Mouse (Mus musculus) neural tube, embryonic 12.5 days (tissue): ENCODE data around the gene Anapc15. TPM values are rescaled to one million over a fixed set of nuclear protein-coding genes. Genes with fewer than 3 reads are reported as not detected.

Experiments
- ATAC-seq: fragments of 200-750 bp; cut with Nextera tagmentation; 2 replicates; pipeline ENCODE4 v1.8.0; 2017; ENCODE audit warnings: low read depth, mild to moderate bottlenecking, moderate TSS enrichment, moderate library complexity; ENCODE audit not compliant: low FRiP score
- H3K27ac ChIP-seq: fragments of 300-500 bp; sonication (generic); 2 replicates; pipeline ENCODE4 v1.5.1; 2016
- H3K27me3 ChIP-seq: fragments of 300-500 bp; sonication (generic); replicated peaks from 2 replicates; pipeline ENCODE4 v1.6.1; 2016; ENCODE audit warnings: mild to moderate bottlenecking
- H3K36me3 ChIP-seq: fragments of 300-500 bp; sonication (generic); 2 replicates; pipeline ENCODE4 v1.6.1; 2016; ENCODE audit warnings: mild to moderate bottlenecking
- H3K4me1 ChIP-seq: fragments of 300-500 bp; sonication (generic); 2 replicates; pipeline ENCODE4 v1.6.1; 2016
- H3K4me2 ChIP-seq: fragments of 300-500 bp; sonication (generic); replicated peaks from 2 replicates; pipeline ENCODE4 v1.6.1; 2016; ENCODE audit warnings: mild to moderate bottlenecking
- H3K4me3 ChIP-seq: fragments of 300-500 bp; sonication (generic); 2 replicates; pipeline ENCODE4 v1.5.1; 2016
- H3K9ac ChIP-seq: fragments of 300-500 bp; sonication (generic); 2 replicates; pipeline ENCODE4 v1.6.1; 2016; ENCODE audit warnings: mild to moderate bottlenecking
- H3K9me3 ChIP-seq: fragments of 300-500 bp; sonication (generic); 2 replicates; pipeline ENCODE4 v1.6.1; 2016; ENCODE audit warnings: mild to moderate bottlenecking
- WGBS: fragments of 180-500 bp; shearing (Covaris S2); methylation state at CpG from one replicate; pipeline ENCODE4 v1.1.7; 2016; 5-methylcytosine and 5-hydroxymethylcytosine counted together
- polyA plus RNA-seq: library from polyadenylated mRNA; unstranded; fragments of >200 nt; fragmentation: Nextera tagmentation; extraction: Ambion mirVana; gene quantifications from 2 replicates; pipeline ENCODE4 v1.2.1, GENCODE M21; 2016

The Anapc15 gene
- polyA plus RNA-seq, 1 experiment from 2014 or later = 86.0 TPM

- Histone ChIP-seq H3K4me2 (no peak within 1 kb of the TSS), H3K27me3 (no peaks in the 10 kb centered on the region), H3K9ac (no peak within 1 kb of the TSS), H3K9me3 (no peaks in the 10 kb centered on the region), H3K36me3 (no peaks in the 10 kb centered on the region), H3K4me1 (no peaks in the 10 kb centered on the region), H3K4me3 (no peak within 1 kb of the TSS), H3K27ac (no peak within 1 kb of the TSS)
- 91% methylated on average over 4 of the region's 4 CpGs for WGBS
- no peak for ATAC-seq
Measured at GRCm38 (mm10) chr7:101857094-101857493, 6.4 kb upstream of the Anapc15 start, which contains the start of gene Folr2. Folr2 (minus strand) TSS chr7:101857194.

GRCm38 (mm10) chr7:101858362-101858761 is 5.2 kb upstream of the Anapc15 start:
- H3K9ac ChIP-seq = no peak overlapping the region
- ATAC-seq = no peak
- H3K4me3 ChIP-seq = no peak overlapping the region
- H3K9me3 ChIP-seq = no peaks in the 10 kb centered on the region
- no peaks in the 10 kb centered on the region for H3K27me3 ChIP-seq
- H3K4me2 ChIP-seq = no peak overlapping the region
- H3K27ac ChIP-seq = no peak overlapping the region
- no peaks in the 10 kb centered on the region for H3K36me3 ChIP-seq
- 87% methylated on average over 9 of the region's 9 CpGs for WGBS
- no peaks in the 10 kb centered on the region for H3K4me1 ChIP-seq

GRCm38 (mm10) chr7:101860978-101861377 is 2.5 kb upstream of the Anapc15 start:
- Histone ChIP-seq H3K4me2 (no peak overlapping the region), H3K27ac (no peak overlapping the region), H3K4me3 (no peak overlapping the region), H3K4me1 (no peaks in the 10 kb centered on the region), H3K27me3 (no peaks in the 10 kb centered on the region), H3K9me3 (no peaks in the 10 kb centered on the region), H3K36me3 (no peaks in the 10 kb centered on the region), H3K9ac (no peak overlapping the region)
- ATAC-seq = no peak

DNA sequence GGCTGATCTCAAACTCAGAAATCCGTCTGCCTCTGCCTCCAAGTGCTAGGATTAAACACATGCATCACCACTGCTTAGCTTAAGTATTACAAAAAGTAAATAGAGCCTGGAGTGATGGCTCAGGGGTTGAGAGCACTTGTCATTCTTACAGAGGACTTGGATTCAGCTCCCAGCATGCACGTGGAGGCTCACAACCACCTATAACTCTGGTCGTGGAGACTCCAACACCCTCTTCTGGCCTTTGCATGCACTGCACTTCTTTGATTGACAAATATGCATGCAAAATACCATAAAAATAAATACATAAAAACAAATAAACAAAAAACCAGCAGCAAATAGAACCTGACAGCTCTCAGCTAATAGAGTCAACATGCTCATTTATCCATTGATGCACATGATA is 1.2 kb upstream of the Anapc15 start:
- no peaks in the 10 kb centered on the region for H3K9me3 ChIP-seq
- H3K27me3 ChIP-seq = no peaks in the 10 kb centered on the region
- ATAC-seq = no peak
- no peak overlapping the region for H3K27ac ChIP-seq
- no peak overlapping the region for H3K4me2 ChIP-seq
- H3K4me1 ChIP-seq = no peaks in the 10 kb centered on the region
- no peak overlapping the region for H3K4me3 ChIP-seq
- WGBS = 75% methylated on average over 3 of the region's 3 CpGs
- H3K36me3 ChIP-seq = no peaks in the 10 kb centered on the region
- no peak overlapping the region for H3K9ac ChIP-seq

- 84% methylated on average over 11 of the region's 11 CpGs for WGBS
- no peak overlapping the region for H3K27ac ChIP-seq
- H3K4me1 ChIP-seq = no peaks in the 10 kb centered on the region
- ATAC-seq = no peak
- no peak overlapping the region for H3K4me2 ChIP-seq
- H3K27me3 ChIP-seq = no peaks in the 10 kb centered on the region
- no peaks in the 10 kb centered on the region for H3K36me3 ChIP-seq
- no peak overlapping the region for H3K9ac ChIP-seq
- H3K4me3 ChIP-seq = no peak overlapping the region
- no peaks in the 10 kb centered on the region for H3K9me3 ChIP-seq
Measured at GRCm38 (mm10) chr7:101866491-101867265, 3.2 kb downstream of the Anapc15 start.

DNA sequence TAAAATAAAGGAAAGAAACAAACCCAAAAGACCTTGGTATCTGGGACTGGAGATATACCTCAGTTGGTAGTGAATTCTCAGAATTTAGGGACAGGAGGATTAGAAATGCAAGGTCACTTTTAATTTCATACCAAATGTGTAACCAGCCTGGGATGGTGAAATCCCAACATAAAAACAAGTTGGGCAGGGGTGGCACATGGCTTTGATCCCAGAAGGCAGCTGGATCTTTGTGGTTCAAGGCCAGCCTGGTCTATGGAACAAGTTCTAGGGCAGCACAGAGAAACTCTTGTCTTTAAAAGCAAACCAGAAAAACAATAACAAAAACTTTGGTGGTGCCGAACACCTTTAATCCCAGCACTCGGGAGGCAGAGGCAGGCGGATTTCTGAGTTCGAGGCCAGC is 4.0 kb downstream of the Anapc15 start:
- Histone ChIP-seq H3K4me2 (no peak overlapping the region), H3K27me3 (no peaks in the 10 kb centered on the region), H3K4me1 (no peaks in the 10 kb centered on the region), H3K36me3 (no peaks in the 10 kb centered on the region), H3K4me3 (no peak overlapping the region), H3K9me3 (no peaks in the 10 kb centered on the region), H3K27ac (no peak overlapping the region), H3K9ac (no peak overlapping the region)
- ATAC-seq = no peak
- 95% methylated on average over 4 of the region's 4 CpGs for WGBS

DNA sequence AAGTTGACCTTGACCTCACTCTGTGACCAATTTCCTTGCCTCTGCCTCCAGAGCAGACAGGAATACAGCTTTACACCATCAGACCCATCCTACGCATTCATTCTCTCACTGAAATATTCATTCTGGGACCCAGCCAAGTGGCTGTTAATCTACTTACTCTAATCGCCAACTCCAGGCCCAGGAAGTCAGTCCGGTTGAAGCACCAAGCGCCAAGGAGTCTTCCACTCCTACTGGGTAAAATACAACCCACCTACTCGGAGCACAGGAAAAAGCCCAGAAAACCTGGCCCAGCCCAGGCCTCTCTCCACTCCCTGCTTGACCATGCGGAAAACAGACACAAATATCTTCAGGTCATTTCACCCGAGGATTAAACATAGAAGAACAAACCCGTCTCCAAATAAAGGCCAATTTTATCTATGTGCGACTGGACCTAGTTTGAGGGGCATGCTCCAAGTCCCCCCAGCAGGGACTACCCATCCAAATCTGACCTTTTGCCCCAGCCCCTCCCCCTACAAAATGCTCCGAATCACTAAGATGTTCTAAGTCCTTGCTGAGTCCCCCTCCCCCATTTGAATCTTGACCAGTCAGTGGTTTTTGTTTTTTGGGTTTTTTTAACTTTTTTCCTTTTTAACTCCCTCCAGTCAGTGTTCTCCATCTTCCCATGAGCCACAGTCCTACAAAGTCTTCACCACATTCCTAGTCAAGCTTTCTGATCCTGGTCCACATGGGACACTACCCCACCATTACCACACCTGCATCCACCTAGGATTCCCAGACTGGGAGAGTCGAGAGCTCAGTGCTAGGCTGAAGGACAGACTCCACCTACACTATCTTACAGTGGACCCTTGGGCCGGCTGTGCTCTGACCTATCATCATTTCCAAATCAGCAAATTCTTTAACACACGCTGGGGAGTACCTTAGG is 5.0 kb downstream of the Anapc15 start:
- Histone ChIP-seq H3K4me3 (no peak overlapping the region), H3K36me3 (no peaks in the 10 kb centered on the region), H3K27ac (no peak overlapping the region), H3K4me1 (no peaks in the 10 kb centered on the region), H3K27me3 (no peaks in the 10 kb centered on the region), H3K9ac (no peak overlapping the region), H3K9me3 (no peaks in the 10 kb centered on the region), H3K4me2 (no peak overlapping the region)
- WGBS = 69% methylated on average over 13 of the region's 13 CpGs
- ATAC-seq = no peak

GRCm38 (mm10) chr7:101869163-101869500 is 5.6 kb downstream of the Anapc15 start:
- no peak overlapping the region for H3K9ac ChIP-seq
- no peaks in the 10 kb centered on the region for H3K4me1 ChIP-seq
- WGBS = 61% methylated on average over 7 of the region's 7 CpGs

GRCm38 (mm10) chr7:101870629-101871028 is 7.1 kb downstream of the Anapc15 start, which contains the start of gene Folr1:
Folr1 (minus strand) TSS chr7:101870788.
- no peak within 1 kb of the TSS for H3K4me2 ChIP-seq
- ATAC-seq = no peak
- H3K27ac ChIP-seq = no peak within 1 kb of the TSS
- no peak within 1 kb of the TSS for H3K9ac ChIP-seq
- WGBS = 34% methylated on average over 2 of the region's 2 CpGs
- H3K4me1 ChIP-seq = no peaks in the 10 kb centered on the region
- H3K4me3 ChIP-seq = no peak within 1 kb of the TSS
- no peaks in the 10 kb centered on the region for H3K36me3 ChIP-seq
- no peaks in the 10 kb centered on the region for H3K27me3 ChIP-seq
- no peaks in the 10 kb centered on the region for H3K9me3 ChIP-seq

More at GRCm38 (mm10) chr7:101869163-101869500, 5.6 kb downstream of the Anapc15 start:
- Histone ChIP-seq H3K4me2 (no peak overlapping the region), H3K27me3 (no peaks in the 10 kb centered on the region), H3K27ac (no peak overlapping the region), H3K9me3 (no peaks in the 10 kb centered on the region), H3K4me3 (no peak overlapping the region), H3K36me3 (no peaks in the 10 kb centered on the region)
- ATAC-seq = no peak

DNA sequence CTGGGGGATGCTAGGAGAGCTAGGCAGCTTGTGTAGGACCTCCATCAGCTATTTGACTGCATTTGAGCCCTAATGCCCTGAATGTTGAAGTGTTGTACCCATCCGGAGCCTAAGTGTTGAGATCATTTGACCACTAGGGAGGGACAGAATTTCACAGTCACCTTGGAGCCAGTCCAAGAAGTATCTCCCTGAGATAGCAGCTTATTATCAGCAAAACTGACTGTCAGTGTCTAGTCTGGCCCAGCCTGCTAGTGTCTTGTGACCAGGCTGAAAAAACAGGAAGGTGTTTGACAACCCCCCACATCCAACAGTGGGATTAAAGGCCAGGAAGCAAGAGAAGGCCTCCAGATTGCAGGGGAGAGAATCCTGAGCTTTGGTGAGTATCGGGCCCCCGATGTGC is 7.8 kb downstream of the Anapc15 start:
- H3K4me3 ChIP-seq = no peak overlapping the region
- no peak overlapping the region for H3K4me2 ChIP-seq
- ATAC-seq = no peak
- 90% methylated on average over 3 of the region's 3 CpGs for WGBS
- H3K27ac ChIP-seq = no peak overlapping the region
- H3K4me1 ChIP-seq = no peaks in the 10 kb centered on the region
- no peak overlapping the region for H3K9ac ChIP-seq
- H3K27me3 ChIP-seq = no peaks in the 10 kb centered on the region
- H3K36me3 ChIP-seq = no peaks in the 10 kb centered on the region
- no peaks in the 10 kb centered on the region for H3K9me3 ChIP-seq

DNA sequence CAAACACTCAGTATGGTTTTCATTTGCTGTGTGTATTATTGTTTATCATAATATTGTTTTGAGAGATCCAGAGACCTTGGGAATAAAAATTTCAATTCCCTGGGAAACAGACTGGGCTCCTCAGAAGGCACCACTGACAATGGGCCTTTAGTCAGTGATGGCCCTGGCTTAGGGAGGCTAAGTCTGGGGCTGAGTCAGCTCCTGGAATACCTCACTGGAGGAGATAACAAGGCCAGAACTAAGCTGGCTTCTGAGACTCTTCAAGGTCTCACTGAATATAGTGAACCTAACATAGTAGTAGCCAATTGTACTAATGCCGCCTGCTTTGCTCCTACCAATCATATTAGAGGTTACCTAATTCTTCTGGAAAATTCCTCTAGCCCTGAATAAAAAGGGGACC is 12.5 kb downstream of the Anapc15 start:
- Histone ChIP-seq H3K4me3 (no peak overlapping the region), H3K36me3 (no peaks in the 10 kb centered on the region), H3K9me3 (no peaks in the 10 kb centered on the region), H3K9ac (no peak overlapping the region), H3K4me2 (no peak overlapping the region), H3K27me3 (no peaks in the 10 kb centered on the region), H3K4me1 (no peaks in the 10 kb centered on the region), H3K27ac (no peak overlapping the region)
- no peak for ATAC-seq
- 90% methylated on average over 1 of the region's 1 CpGs for WGBS

DNA sequence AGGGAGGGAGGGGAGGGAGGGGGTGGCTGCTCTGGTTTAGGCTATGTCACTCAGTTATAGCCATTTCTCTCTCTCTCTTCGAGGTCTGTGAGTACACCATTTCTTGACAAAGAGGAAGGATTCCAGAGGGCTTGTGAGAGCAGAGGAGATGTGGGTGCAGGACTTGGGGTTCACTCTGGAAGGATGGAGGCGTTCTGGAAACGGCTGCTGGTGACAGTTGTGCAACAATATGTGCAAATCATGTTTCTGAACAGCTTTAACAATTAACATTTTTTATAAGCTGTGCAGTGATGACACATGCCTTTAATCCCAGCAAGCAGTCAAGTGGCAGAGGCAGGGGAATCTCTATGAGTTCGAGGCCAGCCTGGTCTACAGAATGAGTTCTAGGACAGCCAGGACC is 17.3 kb downstream of the Anapc15 start:
- ATAC-seq = no peak
- H3K9me3 ChIP-seq = no peaks in the 10 kb centered on the region
- WGBS = 85% methylated on average over 4 of the region's 4 CpGs

More for the DNA sequence above, 17.3 kb downstream of the Anapc15 start:
- Histone ChIP-seq H3K9ac (no peak overlapping the region), H3K4me3 (no peak overlapping the region), H3K36me3 (no peaks in the 10 kb centered on the region), H3K27ac (no peak overlapping the region), H3K4me1 (no peaks in the 10 kb centered on the region), H3K4me2 (no peak overlapping the region), H3K27me3 (no peaks in the 10 kb centered on the region)
